Mouse (Mus musculus): ENCODE results near the gene Tnpo3. TPM values are rescaled to one million over a fixed set of nuclear protein-coding genes. Genes with fewer than 3 reads are reported as not detected.
A peak's percentile ranks its signal among the peaks of the same experiment; 100 is the strongest.

Tnpo3 gene
- polyA plus RNA-seq, 1 experiment = 62.6 TPM

DNA sequence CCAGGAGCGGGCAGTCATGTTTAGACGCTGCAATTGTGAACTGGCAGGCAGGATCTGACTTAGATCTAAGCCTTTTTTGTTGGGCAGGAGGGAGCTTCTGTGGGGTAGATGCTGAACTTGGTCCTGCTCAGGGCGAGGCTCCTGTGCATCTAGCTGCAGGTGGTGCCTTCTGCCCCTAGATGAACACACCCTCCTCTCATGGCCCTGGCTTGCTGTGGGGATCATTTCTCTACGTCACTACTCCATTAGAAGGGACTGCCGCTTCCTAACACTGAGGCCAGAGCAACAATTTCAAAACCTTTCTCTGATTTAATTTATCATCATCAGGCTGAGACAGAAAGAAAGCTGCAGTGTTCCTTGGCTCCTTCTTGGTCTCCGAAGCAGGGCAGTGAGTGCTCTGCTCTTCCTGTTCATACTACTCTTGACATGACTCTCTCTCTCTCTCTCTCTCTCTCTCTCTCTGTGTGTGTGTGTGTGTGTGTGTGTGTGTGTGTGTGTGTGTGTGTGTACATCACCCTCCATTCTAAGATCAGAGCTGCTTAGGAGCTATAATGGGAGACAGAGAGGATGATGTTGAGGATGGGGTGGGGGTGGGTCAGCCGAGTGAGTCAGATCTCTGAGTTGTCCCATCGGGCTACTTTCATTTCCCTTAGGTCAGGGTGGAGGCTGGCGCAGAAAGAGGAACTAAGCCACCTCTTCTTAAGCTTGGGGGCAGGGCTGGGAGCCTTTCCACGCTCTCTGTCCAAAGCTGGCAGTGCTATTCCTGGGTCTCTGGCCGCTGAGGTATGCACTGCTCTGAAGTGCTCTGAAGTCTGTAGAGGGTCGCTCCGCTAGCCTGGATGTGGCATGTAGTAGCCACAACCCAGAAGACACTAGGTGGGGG lies 80.9 kb downstream of the Tnpo3 start:
- H3K4me1 ChIP-seq (replicated peaks; ENCODE audit: control insufficient read depth, insufficient read depth, low read length) = peaks cover 27% of the 10 kb centered on the region
- H3K36me3 ChIP-seq (ENCODE audit: control insufficient read depth, insufficient read depth, low read length) = no peaks in the 10 kb centered on the region
- H3K27ac ChIP-seq (ENCODE audit: control insufficient read depth, insufficient read depth, low read length) = no peak overlapping the region
- 11% methylated on average over 13 of the region's 13 CpGs for WGBS
- TF ChIP-seq POLR2A (IDR thresholded peaks at IDR 0.05; ENCODE audit: control insufficient read depth, extremely low read depth, insufficient read depth, low read length, poor library complexity) (no peak), CTCF (IDR thresholded peaks at IDR 0.05; ENCODE audit: borderline replicate concordance, control insufficient read depth, extremely low read depth, insufficient read depth, low read length, poor library complexity) (no peak)
- H3K4me3 ChIP-seq (ENCODE audit: control insufficient read depth, insufficient read depth, low read length) = peak overlapping the region; percentile 21
- no peak for DNase-seq
- H3K27me3 ChIP-seq (ENCODE audit: control insufficient read depth, insufficient read depth, low read length) = peaks cover 19% of the 10 kb centered on the region

- H3K4me3 ChIP-seq (ENCODE audit: control insufficient read depth, insufficient read depth, low read length) = peak overlapping the region; percentile 66; the same call in 1 of the 2 replicates
- H3K27ac ChIP-seq (ENCODE audit: control insufficient read depth, insufficient read depth, low read length) = no peak overlapping the region; the same call in 1 of the 2 replicates
- WGBS = 5% methylated on average over 8 of the region's 8 CpGs
- no peaks in the 10 kb centered on the region for H3K36me3 ChIP-seq (ENCODE audit: control insufficient read depth, insufficient read depth, low read length)
- no peak for TF ChIP-seq CTCF (IDR thresholded peaks at IDR 0.05; ENCODE audit: borderline replicate concordance, control insufficient read depth, extremely low read depth, insufficient read depth, low read length, poor library complexity)
- no peak for TF ChIP-seq POLR2A (IDR thresholded peaks at IDR 0.05; ENCODE audit: control insufficient read depth, extremely low read depth, insufficient read depth, low read length, poor library complexity)
- DNase-seq = no peak
- peaks cover 19% of the 10 kb centered on the region for H3K27me3 ChIP-seq (ENCODE audit: control insufficient read depth, insufficient read depth, low read length)
- H3K4me1 ChIP-seq (replicated peaks; ENCODE audit: control insufficient read depth, insufficient read depth, low read length) = peaks cover 27% of the 10 kb centered on the region
Measured at GRCm38 (mm10) chr6:29528165-29528505, 81.6 kb downstream of the Tnpo3 start.

- DNase-seq = no peak
- no peaks in the 10 kb centered on the region for H3K36me3 ChIP-seq (ENCODE audit: control insufficient read depth, insufficient read depth, low read length)
- H3K4me3 ChIP-seq (ENCODE audit: control insufficient read depth, insufficient read depth, low read length) = peak overlapping the region; percentile 66
- peaks cover 19% of the 10 kb centered on the region for H3K27me3 ChIP-seq (ENCODE audit: control insufficient read depth, insufficient read depth, low read length)
- WGBS = 8% methylated on average over 34 of the region's 34 CpGs
- TF ChIP-seq POLR2A (IDR thresholded peaks at IDR 0.05; ENCODE audit: control insufficient read depth, extremely low read depth, insufficient read depth, low read length, poor library complexity) = no peak
- no peak for TF ChIP-seq CTCF (IDR thresholded peaks at IDR 0.05; ENCODE audit: borderline replicate concordance, control insufficient read depth, extremely low read depth, insufficient read depth, low read length, poor library complexity)
- H3K27ac ChIP-seq (ENCODE audit: control insufficient read depth, insufficient read depth, low read length) = no peak overlapping the region; the same call in 1 of the 2 replicates
- peaks cover 27% of the 10 kb centered on the region for H3K4me1 ChIP-seq (replicated peaks; ENCODE audit: control insufficient read depth, insufficient read depth, low read length)
Measured at GRCm38 (mm10) chr6:29527361-29528164, 82.1 kb downstream of the Tnpo3 start.

DNA sequence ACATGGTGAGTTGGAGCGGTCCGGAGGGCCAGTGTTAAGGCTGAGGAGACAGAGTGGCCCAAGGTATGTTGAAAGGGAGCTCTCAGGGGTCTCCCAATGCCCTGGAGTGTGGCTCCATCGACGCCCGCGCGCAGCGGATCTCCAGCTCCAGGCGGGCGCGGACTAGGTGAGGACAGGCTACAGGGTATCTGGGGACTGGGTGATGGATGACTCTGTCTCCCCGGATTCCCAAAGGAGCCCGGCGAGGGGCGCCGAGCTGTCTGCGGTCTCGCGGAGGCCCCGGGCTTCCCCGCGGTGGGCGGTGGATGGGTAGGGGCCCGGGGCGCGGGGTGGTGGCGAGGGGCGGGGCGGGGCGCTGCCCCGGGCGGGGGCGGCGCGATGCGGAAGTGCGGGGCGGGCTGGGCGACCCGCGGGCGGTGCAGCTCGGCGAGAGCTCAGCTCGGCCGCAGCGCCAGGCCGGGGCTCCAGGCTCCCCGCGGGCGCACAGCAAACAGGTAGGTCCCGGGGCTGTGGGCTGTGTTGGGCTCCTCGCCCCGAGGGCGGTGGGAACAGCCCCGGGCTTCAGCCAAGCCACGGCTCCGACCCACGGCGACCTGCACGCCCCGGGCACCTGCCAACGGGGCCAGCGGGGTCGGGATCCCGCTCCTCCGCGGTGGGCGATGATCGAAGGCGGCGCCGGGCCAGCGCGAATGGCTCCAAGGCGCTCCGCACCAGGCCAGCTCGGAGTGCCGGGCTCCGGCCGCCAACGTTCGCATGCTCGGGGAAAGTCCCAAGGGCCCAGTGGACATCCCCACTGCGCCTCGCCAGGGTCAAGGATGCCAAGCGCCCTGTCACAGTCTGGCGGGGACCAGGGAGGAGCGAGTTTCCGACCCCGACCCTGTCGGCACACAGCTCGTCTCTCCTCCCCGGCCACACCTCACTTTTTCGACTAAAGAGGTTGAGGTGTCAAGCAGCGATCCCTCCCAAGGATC lies 83.1 kb downstream of the Tnpo3 start, which contains the start of gene Irf5:
Gene Irf5 (plus strand): TSS at position 345 of the 971 bp plus-strand sequence.
- peaks cover 19% of the 10 kb centered on the region for H3K27me3 ChIP-seq (ENCODE audit: control insufficient read depth, insufficient read depth, low read length)
- no peak within 1 kb of the TSS for H3K27ac ChIP-seq (ENCODE audit: control insufficient read depth, insufficient read depth, low read length)
- peak; percentile 40 for DNase-seq
- peak within 1 kb of the TSS; percentile 66 for H3K4me3 ChIP-seq (ENCODE audit: control insufficient read depth, insufficient read depth, low read length)
- no peaks in the 10 kb centered on the region for H3K36me3 ChIP-seq (ENCODE audit: control insufficient read depth, insufficient read depth, low read length)
- H3K4me1 ChIP-seq (replicated peaks; ENCODE audit: control insufficient read depth, insufficient read depth, low read length) = peaks cover 27% of the 10 kb centered on the region
- 2% methylated on average over 94 of the region's 96 CpGs for WGBS
- peak; percentile 12; the same call in 1 of the 2 replicates for TF ChIP-seq CTCF (IDR thresholded peaks at IDR 0.05; ENCODE audit: borderline replicate concordance, control insufficient read depth, extremely low read depth, insufficient read depth, low read length, poor library complexity)
- no peak for TF ChIP-seq POLR2A (IDR thresholded peaks at IDR 0.05; ENCODE audit: control insufficient read depth, extremely low read depth, insufficient read depth, low read length, poor library complexity)

GRCm38 (mm10) chr6:29525256-29525655 lies 84.4 kb downstream of the Tnpo3 start:
- no peak for TF ChIP-seq CTCF (IDR thresholded peaks at IDR 0.05; ENCODE audit: borderline replicate concordance, control insufficient read depth, extremely low read depth, insufficient read depth, low read length, poor library complexity)
- TF ChIP-seq POLR2A (IDR thresholded peaks at IDR 0.05; ENCODE audit: control insufficient read depth, extremely low read depth, insufficient read depth, low read length, poor library complexity) = no peak
- peaks cover 19% of the 10 kb centered on the region for H3K27me3 ChIP-seq (ENCODE audit: control insufficient read depth, insufficient read depth, low read length)

More at GRCm38 (mm10) chr6:29525256-29525655, 84.4 kb downstream of the Tnpo3 start:
- no peaks in the 10 kb centered on the region for H3K36me3 ChIP-seq (ENCODE audit: control insufficient read depth, insufficient read depth, low read length)
- 79% methylated on average over 6 of the region's 6 CpGs for WGBS
- H3K4me1 ChIP-seq (replicated peaks; ENCODE audit: control insufficient read depth, insufficient read depth, low read length) = peaks cover 27% of the 10 kb centered on the region
- no peak overlapping the region for H3K27ac ChIP-seq (ENCODE audit: control insufficient read depth, insufficient read depth, low read length)
- H3K4me3 ChIP-seq (ENCODE audit: control insufficient read depth, insufficient read depth, low read length) = no peak overlapping the region
- peak; percentile 30 for DNase-seq
